Mouse (Mus musculus) gonadal fat pad, adult 2 months (tissue): Measurements from ENCODE around the gene Ocln. TPM values are rescaled to one million over a fixed set of nuclear protein-coding genes. Genes with fewer than 3 reads are reported as not detected.
"Not testable (repeated sequence)": the region's sequence is repeated elsewhere in the genome, so short reads cannot be mapped to it uniquely, and the experiment has no call there.

ENCODE experiments used
- DNase-seq: peaks from one replicate; pipeline ENCODE4 v3.0.0-alpha.2; 2012; ENCODE audit warnings: low read depth
- polyA plus RNA-seq: library from polyadenylated mRNA; depleted of rRNA; stranded (reverse); fragments of >200 nt; gene quantifications from 2 replicates; pipeline ENCODE4 v1.2.3, GENCODE M21; 2012

Gene Ocln
- polyA plus RNA-seq, 1 experiment = 10.0 TPM

DNA sequence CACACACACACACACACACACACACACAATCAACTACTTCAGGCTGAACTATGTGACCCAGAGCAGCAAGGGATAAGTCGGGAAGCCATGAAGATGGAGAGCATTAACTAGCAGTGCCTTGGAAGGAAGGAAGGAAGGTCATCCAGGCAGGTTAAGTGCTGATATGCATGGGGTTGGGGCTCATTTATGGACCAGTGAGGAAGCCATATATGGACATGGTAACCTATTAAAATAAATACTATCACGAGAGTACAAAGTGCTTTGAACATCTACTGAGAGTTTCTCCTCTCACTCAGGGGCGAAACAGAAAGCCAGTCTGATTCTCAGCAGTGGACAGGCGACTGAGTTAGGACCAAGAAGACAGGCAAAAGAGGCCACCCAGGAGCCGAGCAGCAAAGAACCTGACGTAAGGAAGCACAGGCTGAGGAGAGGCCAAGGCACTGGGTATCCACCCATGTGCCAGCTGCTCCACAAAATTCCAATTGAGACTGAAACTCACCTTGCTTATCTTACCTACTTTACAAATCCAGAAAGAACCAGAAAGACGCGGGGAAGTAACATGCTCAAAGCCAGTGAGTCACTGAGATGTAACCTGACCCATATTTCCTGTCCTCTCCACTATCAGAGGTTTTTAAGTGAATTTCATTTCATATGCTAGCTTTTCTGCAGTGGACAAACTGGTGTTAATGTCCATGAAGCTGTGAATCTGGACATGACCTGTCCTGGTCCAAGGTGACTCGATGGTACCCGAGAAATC lies 9.3 kb downstream of the Ocln start:
- DNase-seq = no peak

- DNase-seq = no peak
These were observed 16.4 kb downstream of the Ocln start for GRCm38 (mm10) chr13:100536149-100536548.

GRCm38 (mm10) chr13:100532788-100533365 lies 19.6 kb downstream of the Ocln start:
- no peak for DNase-seq

DNA sequence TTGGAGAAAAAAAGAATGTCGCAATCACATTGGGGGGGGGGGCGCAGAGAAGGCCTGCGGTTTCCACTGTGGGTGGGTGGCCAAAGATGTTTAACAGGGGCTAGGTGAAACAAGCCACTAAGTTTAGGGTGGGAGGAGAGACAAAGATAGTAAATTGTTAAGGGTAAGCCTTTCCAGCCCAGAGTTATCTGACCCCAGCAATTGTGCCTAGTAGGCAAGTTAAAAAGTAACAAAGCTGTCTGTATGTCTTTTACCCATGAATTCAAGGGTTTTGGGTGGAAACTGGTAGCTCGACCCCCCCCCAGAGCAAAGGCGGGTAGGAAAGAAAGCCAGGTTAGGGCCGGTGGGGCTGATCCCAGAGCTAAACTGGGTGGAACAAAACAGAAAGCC lies 25.9 kb downstream of the Ocln start:
- DNase-seq = no peak

DNA sequence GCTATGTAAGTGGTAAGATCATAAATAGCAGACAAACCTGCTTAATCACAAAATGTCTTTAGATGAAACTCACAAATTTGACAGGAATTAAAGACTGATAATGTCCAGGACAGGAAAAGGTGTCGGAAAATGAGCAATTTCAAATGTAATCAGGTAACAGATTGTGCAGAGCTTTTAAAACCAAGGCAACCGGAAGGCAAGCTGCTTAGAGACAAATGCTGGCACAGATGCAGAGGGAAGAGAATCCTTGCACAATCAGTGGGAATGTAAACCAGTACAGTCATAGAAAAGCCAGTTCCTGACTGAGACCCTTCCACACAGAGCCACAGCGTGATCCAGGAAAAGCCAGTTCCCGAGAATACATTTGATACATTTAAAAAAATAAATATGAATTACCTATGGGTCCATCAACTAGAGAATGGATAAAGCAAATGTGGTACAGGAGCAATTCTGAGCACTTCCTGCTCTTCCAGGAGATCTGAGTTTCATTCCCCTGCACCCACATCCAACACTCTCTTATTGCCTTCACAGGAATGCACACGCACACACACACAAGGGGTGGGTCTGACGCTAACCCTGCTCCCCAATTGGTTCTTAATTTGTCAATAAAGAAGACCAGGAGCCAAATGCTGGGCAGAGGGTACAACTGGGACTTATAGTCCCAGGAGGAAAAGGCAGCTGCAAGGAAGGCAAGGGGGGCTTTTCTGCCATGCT lies 26.4 kb downstream of the Ocln start:
- DNase-seq = no peak

DNA sequence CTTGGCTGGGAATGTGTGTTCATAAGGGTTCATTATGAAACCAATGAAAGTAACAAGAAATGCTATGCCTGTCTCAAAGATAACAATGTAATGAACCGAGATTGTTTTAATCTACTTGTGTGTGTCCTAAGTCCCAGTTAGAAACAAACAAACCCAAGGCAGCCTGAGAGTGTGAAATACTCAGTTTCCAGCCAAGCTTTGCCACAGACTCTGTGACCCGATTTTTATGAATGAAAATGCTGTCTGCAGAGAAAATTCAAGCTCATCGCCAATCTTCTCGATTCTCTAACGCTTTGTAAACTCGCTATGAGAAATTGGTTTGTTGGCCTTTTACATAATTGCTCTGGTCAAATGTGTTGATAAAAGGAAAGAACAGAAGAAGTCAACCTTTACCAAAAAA lies 27.6 kb downstream of the Ocln start:
- no peak for DNase-seq

DNA sequence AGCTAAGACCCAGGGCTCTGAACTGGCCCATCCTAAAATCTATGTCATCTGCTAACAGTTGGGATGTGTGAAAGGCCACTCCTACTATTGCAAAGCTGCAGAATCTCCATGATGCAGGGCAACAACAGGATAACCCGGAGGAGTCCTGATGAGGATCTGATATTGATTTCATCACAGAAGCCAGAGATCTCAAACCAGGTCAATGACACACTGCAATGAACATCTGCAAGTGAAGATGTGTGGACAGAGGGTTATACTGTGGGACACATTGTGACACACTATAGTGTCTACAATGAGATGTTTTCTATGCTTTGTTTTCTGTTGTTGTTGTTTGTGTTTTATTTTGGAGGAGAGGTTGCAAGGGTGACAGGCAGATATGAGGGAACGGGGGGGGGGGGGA lies 28.8 kb downstream of the Ocln start:
- DNase-seq = no peak

DNA sequence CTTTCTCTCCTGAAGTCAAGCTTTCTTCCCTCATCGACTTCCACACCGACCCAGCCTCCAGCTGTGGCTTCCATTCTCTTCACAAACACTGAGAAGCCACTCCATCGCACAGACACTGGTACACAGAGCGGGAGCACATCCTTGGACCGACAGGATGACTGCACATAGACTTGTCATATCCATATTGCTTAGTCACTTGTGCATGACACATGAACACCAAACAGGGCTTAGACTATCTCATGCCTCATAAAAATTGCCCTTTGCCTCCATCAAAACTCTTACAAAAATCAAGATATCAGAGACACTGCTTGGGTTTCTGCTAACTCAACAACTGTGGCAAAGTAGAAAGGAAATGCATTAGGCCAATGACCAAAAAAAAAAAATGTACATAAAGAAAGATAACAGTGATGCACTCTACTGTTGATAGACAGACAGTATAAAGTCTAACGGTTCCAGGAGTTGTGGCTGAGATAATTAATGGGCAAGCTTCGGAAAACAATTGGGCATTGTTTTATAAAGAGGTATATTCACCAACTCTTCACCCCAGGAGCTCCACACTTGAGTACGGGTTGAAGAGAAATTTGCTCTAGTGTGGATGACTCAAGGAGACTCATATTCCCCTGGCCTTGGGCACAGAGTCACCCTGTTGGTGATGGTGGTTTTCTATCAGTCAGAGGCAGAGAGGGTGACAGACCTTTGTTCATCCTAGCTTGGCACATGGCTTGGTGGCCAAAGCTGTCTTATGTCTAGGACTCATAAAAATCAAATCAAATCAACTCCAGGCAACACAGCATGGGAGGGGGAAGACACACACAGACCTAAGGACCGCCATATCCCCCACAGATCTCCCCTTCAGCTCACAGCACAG lies 30.6 kb downstream of the Ocln start:
- DNase-seq = no peak

DNA sequence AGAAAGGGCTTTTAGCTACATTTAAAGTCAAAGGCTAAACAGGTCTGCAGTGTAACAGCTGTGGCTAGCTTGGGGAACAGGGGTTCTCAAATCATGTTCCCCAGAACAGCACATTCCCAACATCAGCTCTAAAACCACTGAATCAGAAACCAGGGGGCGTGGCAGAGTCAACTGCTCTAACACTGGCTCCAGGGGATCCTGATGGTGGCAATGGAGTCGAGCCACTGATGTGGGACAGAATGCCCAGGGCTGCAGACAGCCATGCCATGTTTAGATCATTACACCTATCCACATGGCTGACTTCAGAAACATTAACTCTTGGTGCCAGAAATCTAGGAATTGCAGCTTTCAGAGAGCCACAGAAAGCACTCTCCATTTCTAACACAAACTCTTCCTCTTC lies 33.4 kb downstream of the Ocln start:
- no peak for DNase-seq

DNA sequence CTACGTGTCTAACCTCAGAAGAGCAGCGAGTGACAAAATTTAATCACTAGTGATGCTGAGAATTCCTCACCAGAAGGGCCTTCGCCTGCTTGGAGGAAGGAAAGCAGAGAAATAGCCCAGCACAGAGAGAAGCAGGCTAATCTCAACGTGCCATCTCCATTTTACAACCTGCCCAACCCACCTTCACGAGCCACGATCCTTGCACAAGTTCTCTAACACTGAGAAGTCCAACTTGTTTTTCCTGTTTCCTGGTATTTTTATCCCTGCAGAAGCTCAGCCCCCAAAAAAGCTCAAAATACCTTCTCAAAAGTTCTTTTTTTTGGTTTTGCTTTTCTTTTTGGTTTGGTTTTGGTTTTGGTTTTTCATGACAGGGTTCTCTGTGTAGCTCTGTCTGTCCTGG lies 34.3 kb downstream of the Ocln start:
- peak; percentile 41 for DNase-seq

- no peak for DNase-seq
These were observed 34.8 kb downstream of the Ocln start for GRCm38 (mm10) chr13:100517652-100518153.

DNA sequence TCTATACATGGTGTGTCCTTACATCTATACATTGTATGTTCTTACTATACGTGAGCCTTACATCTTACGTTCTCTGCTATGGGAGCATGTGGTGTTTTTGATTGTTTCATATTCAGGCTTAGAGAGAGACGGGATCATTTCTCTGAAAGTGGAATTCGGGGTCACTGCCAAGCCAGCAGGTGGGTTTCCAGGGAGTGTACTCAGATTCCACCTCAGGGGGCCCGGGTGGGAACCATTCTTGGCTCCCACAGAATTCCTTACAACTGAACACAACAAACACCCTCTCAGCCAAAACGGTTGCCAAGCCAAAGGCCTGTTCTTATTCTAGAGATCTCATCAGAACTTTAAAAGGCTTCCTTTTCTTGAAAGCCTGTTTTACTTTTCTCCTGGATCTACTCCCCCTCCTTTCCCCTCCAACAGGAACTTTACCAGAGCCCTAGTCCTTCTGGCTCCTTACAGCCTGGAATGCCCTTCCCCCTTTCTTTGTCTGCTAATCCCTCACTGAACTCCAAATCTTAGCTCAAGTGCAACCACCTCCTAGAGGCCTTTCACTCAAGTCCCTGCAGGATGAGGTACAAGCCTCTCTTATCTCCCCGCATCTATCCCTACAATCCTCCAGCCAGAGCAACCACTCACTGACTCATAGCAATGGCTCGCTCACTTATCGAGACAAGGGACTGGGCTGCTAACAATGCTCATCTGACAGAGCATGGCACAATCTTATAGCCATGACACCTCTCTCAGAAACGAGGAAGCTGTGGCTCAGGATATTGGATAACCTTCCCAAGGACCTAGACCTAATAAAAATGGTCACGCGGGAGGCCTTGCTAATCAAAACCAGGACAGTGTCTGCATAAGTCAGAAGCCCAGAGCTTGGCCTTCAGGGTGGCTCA lies 36.1 kb downstream of the Ocln start:
- DNase-seq = peak; percentile 86

DNA sequence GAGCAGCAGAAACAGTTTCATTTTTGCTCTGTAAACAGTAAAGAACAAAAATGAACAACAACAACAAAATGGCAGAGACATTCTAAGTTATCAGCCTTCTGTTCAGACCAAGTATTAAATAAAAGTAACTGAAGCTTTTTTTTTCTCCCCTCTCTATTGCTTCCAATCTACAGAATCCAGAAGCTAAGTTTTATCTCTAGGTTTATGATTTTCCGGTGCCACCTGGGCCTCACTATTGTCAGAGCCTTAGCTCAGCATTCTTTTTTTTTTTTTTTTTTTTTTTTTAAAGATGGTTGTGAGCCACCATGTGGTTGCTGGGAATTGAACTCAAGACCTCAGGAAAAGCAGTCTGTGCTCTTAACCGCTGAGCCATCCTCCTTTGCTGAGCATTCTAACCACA lies 39.7 kb downstream of the Ocln start:
- no peak for DNase-seq

DNA sequence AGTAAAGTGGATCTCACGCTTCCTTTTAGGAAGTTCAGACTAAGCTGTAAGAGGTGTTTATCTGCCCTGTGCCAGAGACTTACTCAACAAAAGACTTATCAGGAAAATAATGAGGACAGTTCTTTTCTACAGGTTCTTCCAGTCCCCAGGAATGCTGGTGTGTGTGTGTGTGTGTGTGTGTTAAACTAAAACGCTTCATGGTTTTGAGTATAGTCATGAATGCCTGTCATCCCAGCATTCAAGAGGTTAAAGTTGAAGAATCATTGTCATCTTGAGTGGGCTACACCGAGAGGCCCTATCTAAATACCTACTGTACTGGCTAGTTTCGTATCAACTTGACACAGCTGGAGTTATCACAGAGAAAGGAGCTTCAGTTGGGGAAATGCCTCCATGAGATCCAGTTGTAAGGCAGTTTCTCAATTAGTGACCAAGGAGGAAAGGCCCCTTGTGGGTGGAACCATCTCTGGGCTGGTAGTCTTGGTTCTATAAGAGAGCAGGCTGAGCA lies 40.6 kb downstream of the Ocln start:
- DNase-seq = no peak

- no peak for DNase-seq
These were observed 41.2 kb downstream of the Ocln start for GRCm38 (mm10) chr13:100511146-100511859.

DNA sequence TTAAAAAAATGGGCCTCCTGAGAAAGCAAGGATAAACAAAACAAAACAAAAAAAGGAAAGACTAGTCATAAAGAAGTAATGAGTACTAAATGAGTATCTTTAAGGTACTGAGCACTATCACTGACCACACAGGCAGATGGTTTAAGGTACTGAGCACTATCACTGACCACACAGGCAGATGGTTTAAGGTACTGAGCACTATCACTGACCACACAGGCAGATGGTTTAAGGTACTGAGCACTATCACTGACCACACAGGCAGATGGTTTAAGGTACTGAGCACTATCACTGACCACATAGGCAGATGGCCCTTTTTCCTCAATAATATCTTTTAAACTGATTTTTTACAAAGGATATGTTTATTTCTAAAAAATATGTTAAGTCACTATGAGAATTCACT lies 52.9 kb downstream of the Ocln start:
- DNase-seq = not testable (repeated sequence)

DNA sequence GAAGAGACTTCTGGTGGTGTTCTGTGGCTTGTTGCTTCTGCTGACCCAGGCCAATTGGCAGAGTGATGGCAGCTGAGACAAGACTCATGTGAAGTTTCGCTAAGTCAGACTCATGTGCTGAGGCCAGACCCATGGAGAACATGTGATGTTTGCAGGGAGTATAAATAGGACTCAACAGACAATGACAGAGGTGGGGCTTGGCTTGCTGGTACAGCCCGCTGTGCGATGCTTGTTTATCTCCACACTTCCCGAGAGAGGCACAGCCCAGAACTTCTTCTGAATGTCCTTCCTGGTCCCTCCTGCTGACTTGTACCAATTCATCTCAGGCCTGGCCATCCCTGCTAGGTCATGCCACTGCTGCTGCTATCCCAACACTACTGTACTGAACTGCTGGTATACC lies 57.2 kb downstream of the Ocln start:
- DNase-seq = no peak

GRCm38 (mm10) chr13:100494370-100494769 lies 58.1 kb downstream of the Ocln start:
- not testable (repeated sequence) for DNase-seq

- no peak for DNase-seq
These were observed 59.2 kb downstream of the Ocln start for GRCm38 (mm10) chr13:100493313-100493712.
